Mouse (Mus musculus): Measurements from ENCODE around the gene Podn. TPM values are rescaled to one million over a fixed set of nuclear protein-coding genes. Genes with fewer than 3 reads are reported as not detected.
"Not testable (repeated sequence)": the region's sequence is repeated elsewhere in the genome, so short reads cannot be mapped to it uniquely, and the experiment has no call there.

The Podn gene
- polyA plus RNA-seq (2014; fragmentation: Nextera tagmentation; extraction: Ambion mirVana): 0.39 and 0.51 TPM in 2 replicates

DNA sequence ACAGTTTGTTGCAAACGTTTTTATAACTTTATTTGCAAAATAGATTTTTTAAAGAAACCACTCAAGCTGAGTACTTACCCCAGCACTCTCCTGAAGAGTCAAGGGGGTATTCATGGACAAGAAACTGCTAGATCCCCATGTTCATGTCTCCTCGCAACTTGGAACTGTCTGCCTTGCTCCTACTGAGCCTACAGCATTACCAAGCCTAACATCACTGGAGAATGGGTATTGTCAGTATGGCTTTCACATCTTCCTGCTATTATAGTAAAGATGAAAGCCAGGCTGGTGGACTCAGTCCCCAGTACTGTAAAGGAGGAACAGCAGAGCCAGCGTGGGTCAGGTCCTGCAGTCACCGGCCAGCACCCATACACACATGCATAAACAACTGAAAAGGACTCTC lies at the start of gene Podn:
Gene Podn (minus strand): TSS at position 101 of the 400 bp plus-strand sequence.
- no peaks in the 10 kb centered on the region for H3K4me1 ChIP-seq (ENCODE audit: control insufficient read depth, insufficient read depth, low read length)
- WGBS (ENCODE audit: insufficient replicate concordance): 78% methylated on average over 4 of the region's 4 CpGs
- H3K9me3 ChIP-seq (replicated peaks; ENCODE audit: control insufficient read depth, low read length): no peaks in the 10 kb centered on the region
- H3K4me3 ChIP-seq (ENCODE audit: low read depth, low read length): no peak within 1 kb of the TSS
- H3K27ac ChIP-seq (ENCODE audit: low read depth, low read length): no peak within 1 kb of the TSS
- ATAC-seq (replicated peaks; ENCODE audit: insufficient number of reproducible peaks, low FRiP score, low TSS enrichment): no peak
- no peak within 1 kb of the TSS for H3K4me2 ChIP-seq
- H3K36me3 ChIP-seq (ENCODE audit: control insufficient read depth, insufficient read depth, low read length): no peaks in the 10 kb centered on the region
- H3K27me3 ChIP-seq (ENCODE audit: control insufficient read depth, insufficient read depth, low read length): no peaks in the 10 kb centered on the region
- no peak within 1 kb of the TSS for H3K9ac ChIP-seq (ENCODE audit: low read depth, low read length)

DNA sequence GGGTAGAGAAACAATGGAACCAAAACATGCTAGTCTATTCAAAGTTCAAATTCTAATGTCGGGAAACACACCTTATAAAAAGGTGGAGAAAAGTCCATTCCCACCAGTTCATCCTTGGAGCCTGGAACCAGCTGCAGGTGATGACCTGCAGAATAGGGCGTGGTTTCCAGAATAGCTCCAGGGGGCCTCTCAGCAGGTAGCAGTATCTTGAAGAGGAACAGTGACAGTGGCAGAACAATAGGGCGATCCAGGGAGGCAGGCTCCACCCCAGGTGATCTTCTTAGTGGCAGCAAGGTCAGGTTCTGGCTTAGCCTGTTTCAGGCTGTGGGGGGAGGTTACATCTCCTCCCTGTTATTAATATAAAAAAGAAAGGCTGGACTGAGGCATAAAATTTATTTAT lies 49.3 kb upstream of the Podn start:
- H3K9me3 ChIP-seq (replicated peaks; ENCODE audit: control insufficient read depth, low read length); H3K9ac ChIP-seq (ENCODE audit: low read depth, low read length); H3K36me3 ChIP-seq (ENCODE audit: control insufficient read depth, insufficient read depth, low read length); H3K27ac ChIP-seq (ENCODE audit: low read depth, low read length); H3K4me3 ChIP-seq (ENCODE audit: low read depth, low read length); ATAC-seq (replicated peaks; ENCODE audit: insufficient number of reproducible peaks, low FRiP score, low TSS enrichment); H3K27me3 ChIP-seq (ENCODE audit: control insufficient read depth, insufficient read depth, low read length); H3K4me1 ChIP-seq (ENCODE audit: control insufficient read depth, insufficient read depth, low read length); H3K4me2 ChIP-seq: not testable (repeated sequence)
- WGBS (ENCODE audit: insufficient replicate concordance): 37% methylated on average over 3 of the region's 3 CpGs

DNA sequence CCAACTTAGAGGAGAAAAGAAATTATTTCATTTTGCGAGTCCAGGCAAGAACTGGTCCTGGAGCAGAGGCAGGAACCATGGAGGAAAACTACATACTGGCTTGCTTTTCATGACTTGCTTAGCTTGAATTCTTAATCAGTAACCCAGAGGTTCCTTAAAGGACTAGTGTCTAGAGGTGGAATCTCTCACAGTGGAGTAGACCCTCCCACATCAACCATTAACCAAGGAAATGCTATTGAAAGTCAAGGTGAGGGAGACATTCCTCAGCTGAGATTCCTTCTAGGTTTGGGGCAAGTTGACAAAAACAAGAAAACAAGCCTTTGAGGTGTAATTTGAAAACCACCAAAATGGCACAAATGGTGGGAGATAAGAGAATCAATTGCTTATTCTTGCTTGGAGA lies 48.6 kb upstream of the Podn start, which contains the start of gene Scp2:
Gene Scp2 (minus strand): TSS at position 119 of the 400 bp plus-strand sequence.
- no peaks in the 10 kb centered on the region for H3K4me1 ChIP-seq (ENCODE audit: control insufficient read depth, insufficient read depth, low read length)
- 88% methylated on average over 1 of the region's 1 CpGs for WGBS (ENCODE audit: insufficient replicate concordance)

DNA sequence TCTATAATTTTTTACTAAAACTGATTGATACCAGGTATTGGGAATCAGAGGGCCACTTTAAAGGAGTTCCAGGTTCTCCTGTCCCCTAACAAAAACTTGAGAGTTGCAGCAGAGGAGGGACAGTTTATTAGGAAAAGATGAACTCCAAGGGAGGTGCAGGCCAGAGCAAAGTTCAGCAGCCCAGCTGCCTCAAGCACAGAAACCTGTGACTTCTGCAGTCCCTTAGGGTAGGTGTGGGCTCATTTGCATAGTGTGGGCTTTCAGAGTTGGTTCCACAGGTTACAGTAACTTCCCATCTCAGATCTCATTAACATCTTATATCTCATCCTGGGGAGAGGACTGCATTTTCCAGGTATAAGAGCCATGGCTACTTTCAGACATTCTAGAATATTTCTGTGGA lies 47.5 kb upstream of the Podn start:
- peaks cover 3% of the 10 kb centered on the region; the same call in 1 of the 2 replicates for H3K9me3 ChIP-seq (replicated peaks; ENCODE audit: control insufficient read depth, low read length)
- no peak overlapping the region for H3K4me3 ChIP-seq (ENCODE audit: low read depth, low read length)
- no peak overlapping the region for H3K9ac ChIP-seq (ENCODE audit: low read depth, low read length)
- H3K27ac ChIP-seq (ENCODE audit: low read depth, low read length): no peak overlapping the region
- no peak overlapping the region for H3K4me2 ChIP-seq
- H3K4me1 ChIP-seq (ENCODE audit: control insufficient read depth, insufficient read depth, low read length): no peaks in the 10 kb centered on the region
- ATAC-seq (replicated peaks; ENCODE audit: insufficient number of reproducible peaks, low FRiP score, low TSS enrichment): no peak
- H3K36me3 ChIP-seq (ENCODE audit: control insufficient read depth, insufficient read depth, low read length): no peaks in the 10 kb centered on the region
- no peaks in the 10 kb centered on the region for H3K27me3 ChIP-seq (ENCODE audit: control insufficient read depth, insufficient read depth, low read length)

More for the DNA sequence above, 48.6 kb upstream of the Podn start, which contains the start of gene Scp2:
- no peak for ATAC-seq (replicated peaks; ENCODE audit: insufficient number of reproducible peaks, low FRiP score, low TSS enrichment)
- H3K9me3 ChIP-seq (replicated peaks; ENCODE audit: control insufficient read depth, low read length): peaks cover 3% of the 10 kb centered on the region; the same call in 1 of the 2 replicates
- no peak within 1 kb of the TSS for H3K4me3 ChIP-seq (ENCODE audit: low read depth, low read length)
- no peaks in the 10 kb centered on the region for H3K36me3 ChIP-seq (ENCODE audit: control insufficient read depth, insufficient read depth, low read length)
- no peaks in the 10 kb centered on the region for H3K27me3 ChIP-seq (ENCODE audit: control insufficient read depth, insufficient read depth, low read length)
- no peak within 1 kb of the TSS for H3K9ac ChIP-seq (ENCODE audit: low read depth, low read length)
- no peak within 1 kb of the TSS for H3K4me2 ChIP-seq
- H3K27ac ChIP-seq (ENCODE audit: low read depth, low read length): no peak within 1 kb of the TSS

DNA sequence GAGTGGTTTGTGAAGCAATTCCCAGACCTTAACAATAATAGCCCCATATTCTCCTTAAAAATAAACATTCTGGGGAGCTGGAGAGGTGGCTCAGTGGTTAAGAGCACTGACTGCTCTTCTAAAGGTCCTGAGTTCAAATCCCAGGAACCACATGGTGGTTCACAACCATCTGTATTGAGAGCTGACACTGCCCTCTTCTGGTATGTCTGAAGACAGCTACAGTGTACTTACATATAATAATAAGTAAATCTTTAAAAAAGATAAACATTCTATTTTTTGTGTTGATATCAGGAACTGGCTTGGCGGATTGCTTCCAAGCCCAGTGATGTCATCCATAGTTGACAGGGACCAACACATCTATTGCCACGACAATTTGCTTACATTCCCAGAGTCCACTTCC lies 46.9 kb upstream of the Podn start:
- H3K9me3 ChIP-seq (replicated peaks; ENCODE audit: control insufficient read depth, low read length); H3K27me3 ChIP-seq (ENCODE audit: control insufficient read depth, insufficient read depth, low read length); H3K4me3 ChIP-seq (ENCODE audit: low read depth, low read length); H3K27ac ChIP-seq (ENCODE audit: low read depth, low read length); H3K36me3 ChIP-seq (ENCODE audit: control insufficient read depth, insufficient read depth, low read length); H3K4me2 ChIP-seq; H3K4me1 ChIP-seq (ENCODE audit: control insufficient read depth, insufficient read depth, low read length); ATAC-seq (replicated peaks; ENCODE audit: insufficient number of reproducible peaks, low FRiP score, low TSS enrichment); H3K9ac ChIP-seq (ENCODE audit: low read depth, low read length): not testable (repeated sequence)
- WGBS (ENCODE audit: insufficient replicate concordance): 74% methylated on average over 2 of the region's 2 CpGs

DNA sequence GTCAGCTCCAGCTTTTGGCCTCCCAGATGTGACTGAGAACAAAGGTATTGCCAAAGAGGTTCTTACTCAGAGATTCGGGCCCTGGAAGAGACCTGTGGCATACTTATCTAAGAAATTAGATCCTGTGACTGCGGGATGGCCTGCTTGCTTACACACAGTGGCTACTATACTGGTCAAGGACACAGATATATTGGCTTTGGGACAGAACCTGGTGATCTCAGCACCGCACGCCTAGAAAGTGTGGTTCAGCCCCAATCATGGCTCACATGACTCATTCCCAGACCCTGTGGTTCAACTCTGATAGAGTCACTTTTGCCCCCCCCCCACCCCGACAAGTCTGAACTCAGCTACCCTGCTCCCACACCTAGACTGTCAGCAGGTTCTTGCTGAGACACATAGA lies 40.7 kb upstream of the Podn start:
- Histone ChIP-seq H3K36me3 (ENCODE audit: control insufficient read depth, insufficient read depth, low read length) (no peaks in the 10 kb centered on the region), H3K9me3 (replicated peaks; ENCODE audit: control insufficient read depth, low read length) (no peaks in the 10 kb centered on the region), H3K4me3 (ENCODE audit: low read depth, low read length) (no peak overlapping the region), H3K27me3 (ENCODE audit: control insufficient read depth, insufficient read depth, low read length) (no peaks in the 10 kb centered on the region), H3K9ac (ENCODE audit: low read depth, low read length) (no peak overlapping the region), H3K27ac (ENCODE audit: low read depth, low read length) (no peak overlapping the region), H3K4me1 (ENCODE audit: control insufficient read depth, insufficient read depth, low read length) (no peaks in the 10 kb centered on the region), H3K4me2 (no peak overlapping the region)
- no peak for ATAC-seq (replicated peaks; ENCODE audit: insufficient number of reproducible peaks, low FRiP score, low TSS enrichment)
- 77% methylated on average over 5 of the region's 5 CpGs for WGBS (ENCODE audit: insufficient replicate concordance)

DNA sequence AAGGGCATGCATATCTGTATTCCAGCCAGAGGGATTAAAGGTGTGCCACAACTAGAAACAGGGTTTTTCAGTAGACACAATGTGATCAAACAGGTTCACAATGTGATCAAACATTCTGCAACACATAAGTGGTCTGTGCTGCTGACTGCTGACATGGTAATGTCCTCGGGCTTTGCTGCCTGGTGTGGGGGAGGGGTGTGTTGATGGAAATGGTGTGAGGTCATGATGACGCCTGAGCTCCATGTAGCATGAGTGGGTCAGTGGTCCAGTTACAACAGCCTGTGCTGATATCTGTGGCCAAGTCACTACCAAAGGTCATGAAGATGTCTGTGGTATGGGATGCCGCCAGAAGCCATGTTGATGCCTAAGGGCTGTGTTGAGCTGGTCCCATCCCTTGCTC lies 34.2 kb upstream of the Podn start:
- no peak for ATAC-seq (replicated peaks; ENCODE audit: insufficient number of reproducible peaks, low FRiP score, low TSS enrichment)
- Histone ChIP-seq H3K9me3 (replicated peaks; ENCODE audit: control insufficient read depth, low read length) (0 out of 2 replicates have a peak, but pooled peaks cover 2% of the 10 kb centered on the region), H3K4me3 (ENCODE audit: low read depth, low read length) (no peak overlapping the region), H3K4me2 (no peak overlapping the region), H3K9ac (ENCODE audit: low read depth, low read length) (no peak overlapping the region), H3K27ac (ENCODE audit: low read depth, low read length) (no peak overlapping the region), H3K36me3 (ENCODE audit: control insufficient read depth, insufficient read depth, low read length) (no peaks in the 10 kb centered on the region), H3K4me1 (ENCODE audit: control insufficient read depth, insufficient read depth, low read length) (no peaks in the 10 kb centered on the region), H3K27me3 (ENCODE audit: control insufficient read depth, insufficient read depth, low read length) (no peaks in the 10 kb centered on the region)
- 83% methylated on average over 3 of the region's 3 CpGs for WGBS (ENCODE audit: insufficient replicate concordance)

DNA sequence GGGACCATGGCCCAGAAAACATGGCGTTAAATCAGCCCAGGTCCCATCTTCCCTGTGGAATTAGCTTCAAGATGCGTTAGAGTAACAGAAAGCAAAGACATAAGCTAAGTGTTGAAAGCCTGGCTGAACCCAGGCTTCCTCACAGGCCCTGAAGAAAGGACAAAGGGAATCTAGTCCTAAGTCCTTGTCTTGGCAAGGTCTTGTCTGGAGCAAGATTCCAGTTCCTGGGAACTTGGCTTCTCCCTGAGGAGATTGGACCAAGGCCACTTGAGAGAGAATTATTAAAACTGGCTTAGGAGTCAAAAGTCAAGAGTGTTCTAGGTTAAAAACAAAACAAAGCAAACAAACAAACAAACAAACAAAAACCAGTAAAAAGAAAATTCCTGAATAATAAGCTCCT lies 32.1 kb upstream of the Podn start:
- 76% methylated on average over 2 of the region's 2 CpGs for WGBS (ENCODE audit: insufficient replicate concordance)
- Histone ChIP-seq H3K36me3 (ENCODE audit: control insufficient read depth, insufficient read depth, low read length) (no peaks in the 10 kb centered on the region), H3K9me3 (replicated peaks; ENCODE audit: control insufficient read depth, low read length) (0 out of 2 replicates have a peak, but pooled peaks cover 2% of the 10 kb centered on the region), H3K4me2 (no peak overlapping the region), H3K27me3 (ENCODE audit: control insufficient read depth, insufficient read depth, low read length) (no peaks in the 10 kb centered on the region), H3K9ac (ENCODE audit: low read depth, low read length) (no peak overlapping the region), H3K4me3 (ENCODE audit: low read depth, low read length) (no peak overlapping the region), H3K27ac (ENCODE audit: low read depth, low read length) (no peak overlapping the region), H3K4me1 (ENCODE audit: control insufficient read depth, insufficient read depth, low read length) (no peaks in the 10 kb centered on the region)
- ATAC-seq (replicated peaks; ENCODE audit: insufficient number of reproducible peaks, low FRiP score, low TSS enrichment): no peak

DNA sequence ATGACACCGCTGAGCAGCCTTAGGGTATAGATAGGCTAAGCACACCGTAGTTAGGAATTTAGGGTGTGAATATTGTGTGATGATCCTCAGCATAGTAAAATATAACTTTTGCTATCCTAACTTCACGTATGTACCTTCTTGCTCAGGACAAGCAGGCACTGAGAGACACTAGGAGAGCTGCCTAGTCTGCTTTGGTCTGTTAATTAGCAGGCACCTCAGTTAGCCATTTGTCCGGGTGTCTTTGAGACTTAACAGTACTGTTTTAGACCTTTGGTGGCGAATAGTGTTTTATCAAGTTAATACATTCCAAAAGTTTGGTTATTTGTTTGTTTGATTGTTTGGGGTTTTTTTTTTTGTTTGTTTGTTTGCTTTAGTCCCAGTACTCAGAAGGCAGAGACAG lies 31.3 kb upstream of the Podn start:
- ATAC-seq (replicated peaks; ENCODE audit: insufficient number of reproducible peaks, low FRiP score, low TSS enrichment): no peak
- H3K4me3 ChIP-seq (ENCODE audit: low read depth, low read length): no peak overlapping the region
- no peak overlapping the region for H3K27ac ChIP-seq (ENCODE audit: low read depth, low read length)
- 0 out of 2 replicates have a peak, but pooled peaks cover 2% of the 10 kb centered on the region for H3K9me3 ChIP-seq (replicated peaks; ENCODE audit: control insufficient read depth, low read length)
- H3K4me2 ChIP-seq: no peak overlapping the region
- no peak overlapping the region for H3K9ac ChIP-seq (ENCODE audit: low read depth, low read length)
- WGBS (ENCODE audit: insufficient replicate concordance): 81% methylated on average over 5 of the region's 5 CpGs
- H3K4me1 ChIP-seq (ENCODE audit: control insufficient read depth, insufficient read depth, low read length): no peaks in the 10 kb centered on the region
- no peaks in the 10 kb centered on the region for H3K27me3 ChIP-seq (ENCODE audit: control insufficient read depth, insufficient read depth, low read length)
- no peaks in the 10 kb centered on the region for H3K36me3 ChIP-seq (ENCODE audit: control insufficient read depth, insufficient read depth, low read length)
